8 mouse cellular contexts compared by ENCODE assay signal in the genomic region with DNA sequence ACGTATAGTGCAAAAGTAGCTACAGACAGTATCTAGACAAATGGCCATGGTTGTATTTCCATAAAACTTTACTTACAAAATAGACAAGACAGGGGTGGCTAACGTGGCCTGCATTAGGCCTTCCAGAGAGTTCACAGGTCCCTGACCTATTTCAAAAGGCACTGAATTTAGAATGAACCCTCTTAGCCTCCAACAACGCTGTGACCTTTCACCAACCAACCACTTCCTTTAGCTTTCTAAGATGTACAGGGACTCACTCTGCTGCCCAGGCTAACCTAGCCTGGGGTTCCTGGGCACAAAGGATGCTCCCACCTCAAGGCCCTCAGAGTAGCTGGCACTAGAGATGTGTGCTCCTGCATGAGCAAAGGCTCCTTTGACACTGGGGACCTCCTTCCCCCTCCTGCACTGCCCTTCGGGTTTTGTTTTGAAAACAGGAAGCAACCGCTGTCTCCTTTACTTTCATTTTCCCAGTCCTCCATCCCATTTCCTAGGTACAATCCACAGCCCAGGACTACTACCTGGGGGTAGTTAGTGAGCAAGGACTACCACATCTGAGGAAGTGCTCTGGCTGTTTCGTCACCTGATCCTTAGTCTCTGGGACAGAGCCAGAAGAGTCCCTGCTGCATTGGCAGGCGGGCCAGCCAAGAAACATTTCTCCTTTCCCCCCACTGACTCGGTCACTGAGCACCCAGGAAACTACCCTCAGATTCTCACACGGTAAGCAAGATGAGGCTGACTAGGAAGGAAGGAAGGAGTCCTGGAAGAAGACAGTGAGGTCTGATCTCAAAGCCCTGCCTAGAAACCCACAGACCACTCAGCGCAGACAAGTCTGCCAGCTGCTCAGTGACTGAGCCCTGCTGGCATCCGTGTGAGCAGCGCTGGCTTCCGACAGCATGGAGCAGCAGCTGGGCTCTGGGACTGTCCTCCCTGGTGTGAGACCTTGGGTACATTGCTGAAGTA. TPM values are rescaled to one million over a fixed set of nuclear protein-coding genes. Genes with fewer than 3 reads are reported as not detected.
DNase-seq lines count a peak whose midpoint lies in the region; ATAC-seq and TF ChIP-seq lines count a peak whose summit lies in the region.

No protein-coding gene starts in this region.

- 48% methylated on average over 13 of the region's 13 CpGs for WGBS in limb, embryonic 15.5 days
- 5% methylated on average over 13 of the region's 13 CpGs for WGBS in small intestine, adult 2 months

- TF ChIP-seq CTCF in small intestine, adult 2 months (IDR thresholded peaks at IDR 0.05; ENCODE audit: extremely low read depth, insufficient read length, insufficient replicate concordance, low read depth, low read length): no peak

- peak overlapping the region; percentile 14; the same call in 1 of the 2 replicates for H3K4me2 ChIP-seq in limb, embryonic 15.5 days

- no peaks in the 10 kb centered on the region for H3K27me3 ChIP-seq in limb, embryonic 15.5 days
- no peaks in the 10 kb centered on the region for H3K27me3 ChIP-seq in small intestine, adult 2 months (ENCODE audit: control insufficient read depth, insufficient read depth, low read length)

- no peak overlapping the region for H3K4me3 ChIP-seq in limb, embryonic 15.5 days
- peak overlapping the region; percentile 45 for H3K4me3 ChIP-seq in small intestine, adult 2 months (ENCODE audit: low read depth, low read length)

- peaks cover 6% of the 10 kb centered on the region; the same call in 1 of the 2 replicates for H3K4me1 ChIP-seq in limb, embryonic 15.5 days
- peaks cover 49% of the 10 kb centered on the region for H3K4me1 ChIP-seq in small intestine, adult 2 months (ENCODE audit: control insufficient read depth, insufficient read depth, insufficient read length, low read length)

- peak; percentile 48 to 87 for DNase-seq in adrenal gland, adult (ENCODE audit: inconsistent age in 2 of 2, low spot score in 1 of 2)
- no peak for DNase-seq in adrenal gland, adult 8-10 months
- DNase-seq in retina, postnatal 1 day: peak; percentile 27
- no peak for DNase-seq in retina, embryonic 14.5 days (ENCODE audit: low spot score)
- peak; percentile 53 for DNase-seq in heart, adult 9 months (ENCODE audit: low spot score in 2 of 2)
- no peak for DNase-seq in cerebellum, adult 8-10 months

- no peaks in the 10 kb centered on the region for H3K9me3 ChIP-seq in limb, embryonic 15.5 days

- H3K27ac ChIP-seq in limb, embryonic 15.5 days: 0 out of 2 replicates have a peak overlapping the region, but pooled peaks have one; percentile 33
- peak overlapping the region; percentile 93 for H3K27ac ChIP-seq in small intestine, adult 2 months (ENCODE audit: insufficient read depth, low read depth, low read length)

- no peak for TF ChIP-seq POLR2A in small intestine, adult 2 months (IDR thresholded peaks at IDR 0.05; ENCODE audit: low read depth, low read length)

- H3K9ac ChIP-seq in limb, embryonic 15.5 days: no peak overlapping the region

- no peaks in the 10 kb centered on the region for H3K36me3 ChIP-seq in limb, embryonic 15.5 days
- no peaks in the 10 kb centered on the region for H3K36me3 ChIP-seq in small intestine, adult 2 months (ENCODE audit: control insufficient read depth, insufficient read depth, low read length)

- no peak for ATAC-seq in limb, embryonic 15.5 days (ENCODE audit: insufficient number of reproducible peaks, low FRiP score, low TSS enrichment, low read depth)

RNA-seq across cellular contexts. Expression of gene Ttc39b, which starts 8.9 kb away (rescaled TPM):
- total RNA-seq in adrenal gland, adult 8-10 months (2022): 10 to 100 TPM; 21.4 to 29.7 (median 26.3) TPM
- polyA plus RNA-seq in limb, embryonic 15.5 days (2015; fragmentation: Nextera tagmentation; extraction: Ambion mirVana): 5.6 TPM in 2 replicates
- 1.4 and 1.9 TPM in 2 replicates for polyA plus RNA-seq in small intestine, adult 2 months (2012; rRNA removed)

Comparison
In these comparisons a context has a peak if more than half of its experiments do, and no peak if none do; other contexts are left out.
1. DNase-seq: peak in adrenal gland, adult (2 of 2), retina, postnatal 1 day (single experiment) and heart, adult 9 months (2 of 2); none in adrenal gland, adult 8-10 months (single experiment), retina, embryonic 14.5 days (single experiment) and cerebellum, adult 8-10 months (single experiment).